Mouse (Mus musculus) forebrain, embryonic 13.5 days (tissue): ENCODE results near the gene Enc1. TPM values are rescaled to one million over a fixed set of nuclear protein-coding genes. Genes with fewer than 3 reads are reported as not detected.
A peak's percentile ranks its signal among the peaks of the same experiment; 100 is the strongest.

Experiments
- ATAC-seq: fragments of 200-750 bp; cut with Nextera tagmentation; 2 replicates; pipeline ENCODE4 v1.8.0; 2017
- H3K27ac ChIP-seq: fragments of 300-500 bp; sonication (generic); 2 replicates; pipeline ENCODE4 v1.5.1; 2015; ENCODE audit warnings: inconsistent platforms, mild to moderate bottlenecking, moderate library complexity
- H3K27me3 ChIP-seq: fragments of 300-500 bp; sonication (generic); 2 replicates; pipeline ENCODE4 v1.6.1; 2015; ENCODE audit warnings: mild to moderate bottlenecking, inconsistent platforms
- H3K36me3 ChIP-seq: fragments of 300-500 bp; sonication (generic); 2 replicates; pipeline ENCODE4 v1.6.1; 2015; ENCODE audit warnings: mild to moderate bottlenecking, inconsistent platforms; ENCODE audit not compliant: poor library complexity, severe bottlenecking
- H3K4me1 ChIP-seq: fragments of 300-500 bp; sonication (generic); 2 replicates; pipeline ENCODE4 v1.6.1; 2015; ENCODE audit warnings: inconsistent platforms
- H3K4me2 ChIP-seq: fragments of 300-500 bp; sonication (generic); 2 replicates; pipeline ENCODE4 v1.6.1; 2015; ENCODE audit warnings: inconsistent platforms, mild to moderate bottlenecking, moderate library complexity
- H3K4me3 ChIP-seq: fragments of 300-500 bp; sonication (generic); 2 replicates; pipeline ENCODE4 v1.5.1; 2015; ENCODE audit warnings: mild to moderate bottlenecking, inconsistent platforms
- H3K9ac ChIP-seq: fragments of 300-500 bp; sonication (generic); 2 replicates; pipeline ENCODE4 v1.6.1; 2015; ENCODE audit warnings: mild to moderate bottlenecking, inconsistent platforms
- H3K9me3 ChIP-seq: fragments of 300-500 bp; sonication (generic); replicated peaks from 2 replicates; pipeline ENCODE4 v1.6.1; 2016; ENCODE audit warnings: inconsistent platforms
- WGBS: fragments of 180-500 bp; shearing (Covaris S2); methylation state at CpG from one replicate; pipeline ENCODE4 v1.1.7; 2015; 5-methylcytosine and 5-hydroxymethylcytosine counted together
- polyA plus RNA-seq: library from polyadenylated mRNA; unstranded; fragments of >200 nt; fragmentation: Nextera tagmentation; extraction: Ambion mirVana; gene quantifications from 2 replicates; pipeline ENCODE4 v1.2.1, GENCODE M21; 2015

The Enc1 gene
- polyA plus RNA-seq, 1 experiment from 2014 or later, result 44.4 TPM

GRCm38 (mm10) chr13:97207472-97208111 lies 33.3 kb upstream of the Enc1 start:
- Histone ChIP-seq H3K36me3 (no peaks in the 10 kb centered on the region), H3K4me2 (no peak overlapping the region), H3K27me3 (no peaks in the 10 kb centered on the region), H3K9me3 (no peaks in the 10 kb centered on the region), H3K9ac (no peak overlapping the region), H3K4me1 (peaks cover 4% of the 10 kb centered on the region), H3K27ac (no peak overlapping the region), H3K4me3 (no peak overlapping the region)
- no peak for ATAC-seq
- WGBS, result 85% methylated on average over 7 of the region's 7 CpGs

GRCm38 (mm10) chr13:97208112-97208478 lies 32.8 kb upstream of the Enc1 start:
- H3K9me3 ChIP-seq, result no peaks in the 10 kb centered on the region
- no peak overlapping the region for H3K9ac ChIP-seq
- no peak overlapping the region for H3K4me2 ChIP-seq
- H3K27me3 ChIP-seq, result no peaks in the 10 kb centered on the region
- H3K4me3 ChIP-seq, result no peak overlapping the region
- H3K36me3 ChIP-seq, result no peaks in the 10 kb centered on the region
- peaks cover 4% of the 10 kb centered on the region for H3K4me1 ChIP-seq
- no peak for ATAC-seq
- no peak overlapping the region for H3K27ac ChIP-seq
- WGBS, result 65% methylated on average over 7 of the region's 7 CpGs

- WGBS, result 77% methylated on average over 3 of the region's 3 CpGs
- Histone ChIP-seq H3K9me3 (no peaks in the 10 kb centered on the region), H3K4me3 (no peak overlapping the region), H3K9ac (no peak overlapping the region), H3K36me3 (no peaks in the 10 kb centered on the region), H3K27ac (no peak overlapping the region), H3K4me2 (no peak overlapping the region), H3K27me3 (no peaks in the 10 kb centered on the region), H3K4me1 (peaks cover 4% of the 10 kb centered on the region)
- ATAC-seq, result no peak
Observed at GRCm38 (mm10) chr13:97208500-97209010, 32.4 kb upstream of the Enc1 start.

- no peaks in the 10 kb centered on the region for H3K9me3 ChIP-seq
- H3K4me2 ChIP-seq, result no peak overlapping the region
- WGBS, result 57% methylated on average over 3 of the region's 3 CpGs
- no peaks in the 10 kb centered on the region for H3K36me3 ChIP-seq
- peaks cover 16% of the 10 kb centered on the region for H3K4me1 ChIP-seq
- H3K9ac ChIP-seq, result no peak overlapping the region
- ATAC-seq, result peak; percentile 77; the same call in 1 of the 2 replicates
- no peaks in the 10 kb centered on the region; the same call in 1 of the 2 replicates for H3K27me3 ChIP-seq
- H3K4me3 ChIP-seq, result no peak overlapping the region
- peak overlapping the region; percentile 69 for H3K27ac ChIP-seq
Observed at GRCm38 (mm10) chr13:97214583-97215268, 26.2 kb upstream of the Enc1 start.

GRCm38 (mm10) chr13:97215563-97215962 lies 25.3 kb upstream of the Enc1 start:
- H3K9ac ChIP-seq, result no peak overlapping the region
- peak; percentile 54; the same call in 1 of the 2 replicates for ATAC-seq
- H3K27ac ChIP-seq, result no peak overlapping the region
- H3K4me3 ChIP-seq, result no peak overlapping the region
- H3K4me2 ChIP-seq, result no peak overlapping the region
- WGBS, result 15% methylated on average over 4 of the region's 4 CpGs
- no peaks in the 10 kb centered on the region for H3K9me3 ChIP-seq
- peaks cover 16% of the 10 kb centered on the region for H3K4me1 ChIP-seq
- no peaks in the 10 kb centered on the region; the same call in 1 of the 2 replicates for H3K27me3 ChIP-seq
- no peaks in the 10 kb centered on the region for H3K36me3 ChIP-seq

GRCm38 (mm10) chr13:97216196-97216595 lies 24.7 kb upstream of the Enc1 start:
- no peaks in the 10 kb centered on the region for H3K9me3 ChIP-seq
- H3K27me3 ChIP-seq, result no peaks in the 10 kb centered on the region; the same call in 1 of the 2 replicates
- H3K4me3 ChIP-seq, result no peak overlapping the region
- H3K4me1 ChIP-seq, result peaks cover 16% of the 10 kb centered on the region
- ATAC-seq, result no peak
- H3K9ac ChIP-seq, result no peak overlapping the region
- 78% methylated on average over 5 of the region's 5 CpGs for WGBS
- no peaks in the 10 kb centered on the region for H3K36me3 ChIP-seq
- H3K4me2 ChIP-seq, result no peak overlapping the region
- H3K27ac ChIP-seq, result no peak overlapping the region

- Histone ChIP-seq H3K4me3 (no peak overlapping the region), H3K9me3 (no peaks in the 10 kb centered on the region), H3K27me3 (no peaks in the 10 kb centered on the region; the same call in 1 of the 2 replicates), H3K4me1 (peaks cover 8% of the 10 kb centered on the region), H3K27ac (no peak overlapping the region), H3K4me2 (no peak overlapping the region), H3K36me3 (no peaks in the 10 kb centered on the region), H3K9ac (no peak overlapping the region)
- no peak for ATAC-seq
- WGBS, result 91% methylated on average over 3 of the region's 3 CpGs
Observed at GRCm38 (mm10) chr13:97220022-97220421, 20.9 kb upstream of the Enc1 start.

- no peak overlapping the region for H3K9ac ChIP-seq
- no peaks in the 10 kb centered on the region for H3K36me3 ChIP-seq
- H3K27me3 ChIP-seq, result no peaks in the 10 kb centered on the region
- no peak overlapping the region for H3K4me3 ChIP-seq
- ATAC-seq, result no peak
- no peaks in the 10 kb centered on the region for H3K4me1 ChIP-seq
- WGBS, result 90% methylated on average over 8 of the region's 8 CpGs
- no peaks in the 10 kb centered on the region; the same call in 1 of the 2 replicates for H3K9me3 ChIP-seq
- H3K4me2 ChIP-seq, result no peak overlapping the region
- H3K27ac ChIP-seq, result no peak overlapping the region
Observed at GRCm38 (mm10) chr13:97223856-97224255, 17.0 kb upstream of the Enc1 start.

GRCm38 (mm10) chr13:97224341-97224982 lies 16.4 kb upstream of the Enc1 start:
- no peaks in the 10 kb centered on the region for H3K27me3 ChIP-seq
- no peaks in the 10 kb centered on the region; the same call in 1 of the 2 replicates for H3K9me3 ChIP-seq
- H3K36me3 ChIP-seq, result no peaks in the 10 kb centered on the region
- H3K4me2 ChIP-seq, result no peak overlapping the region
- no peak overlapping the region for H3K4me3 ChIP-seq
- no peak overlapping the region for H3K9ac ChIP-seq
- no peaks in the 10 kb centered on the region for H3K4me1 ChIP-seq
- ATAC-seq, result no peak
- WGBS, result 61% methylated on average over 10 of the region's 10 CpGs
- H3K27ac ChIP-seq, result no peak overlapping the region

- no peaks in the 10 kb centered on the region for H3K36me3 ChIP-seq
- H3K4me1 ChIP-seq, result no peaks in the 10 kb centered on the region
- no peak overlapping the region for H3K4me3 ChIP-seq
- no peak for ATAC-seq
- H3K4me2 ChIP-seq, result no peak overlapping the region
- H3K27ac ChIP-seq, result no peak overlapping the region
- no peaks in the 10 kb centered on the region; the same call in 1 of the 2 replicates for H3K9me3 ChIP-seq
- no peak overlapping the region for H3K9ac ChIP-seq
- WGBS, result 86% methylated on average over 17 of the region's 17 CpGs
- H3K27me3 ChIP-seq, result no peaks in the 10 kb centered on the region
Observed at GRCm38 (mm10) chr13:97225130-97225529, 15.8 kb upstream of the Enc1 start.

- no peaks in the 10 kb centered on the region for H3K4me1 ChIP-seq
- H3K4me3 ChIP-seq, result no peak overlapping the region
- ATAC-seq, result no peak
- no peak overlapping the region for H3K9ac ChIP-seq
- no peaks in the 10 kb centered on the region; the same call in 1 of the 2 replicates for H3K9me3 ChIP-seq
- WGBS, result 97% methylated on average over 3 of the region's 3 CpGs
- H3K4me2 ChIP-seq, result no peak overlapping the region
- H3K27ac ChIP-seq, result no peak overlapping the region
- no peaks in the 10 kb centered on the region for H3K36me3 ChIP-seq
- H3K27me3 ChIP-seq, result no peaks in the 10 kb centered on the region
Observed at GRCm38 (mm10) chr13:97227795-97228194, 13.1 kb upstream of the Enc1 start.

GRCm38 (mm10) chr13:97230101-97230500 lies 10.8 kb upstream of the Enc1 start:
- H3K9me3 ChIP-seq, result no peaks in the 10 kb centered on the region; the same call in 1 of the 2 replicates
- 0 out of 2 replicates have a peak, but pooled peaks cover 3% of the 10 kb centered on the region for H3K4me1 ChIP-seq
- 74% methylated on average over 3 of the region's 3 CpGs for WGBS
- H3K9ac ChIP-seq, result no peak overlapping the region
- H3K36me3 ChIP-seq, result no peaks in the 10 kb centered on the region
- no peaks in the 10 kb centered on the region for H3K27me3 ChIP-seq
- H3K27ac ChIP-seq, result no peak overlapping the region
- H3K4me3 ChIP-seq, result no peak overlapping the region
- no peak for ATAC-seq
- H3K4me2 ChIP-seq, result no peak overlapping the region
